Mouse (Mus musculus) embryonic facial prominence, embryonic 13.5 days (tissue): ENCODE results near the gene Gzmm. TPM values are rescaled to one million over a fixed set of nuclear protein-coding genes. Genes with fewer than 3 reads are reported as not detected.

ENCODE experiments used
- ATAC-seq: fragments of 200-750 bp; cut with Nextera tagmentation; 2 replicates; pipeline ENCODE4 v1.8.0; 2017; ENCODE audit warnings: low read depth; ENCODE audit not compliant: insufficient number of reproducible peaks, insufficient read depth, low FRiP score, low TSS enrichment
- H3K27ac ChIP-seq: fragments of 300-500 bp; sonication (generic); 2 replicates; pipeline ENCODE4 v1.5.1; 2015; ENCODE audit warnings: moderate library complexity, mild to moderate bottlenecking, inconsistent platforms
- H3K27me3 ChIP-seq: fragments of 300-500 bp; sonication (generic); 2 replicates; pipeline ENCODE4 v1.6.1; 2015; ENCODE audit warnings: mild to moderate bottlenecking, inconsistent platforms
- H3K36me3 ChIP-seq: fragments of 300-500 bp; sonication (generic); 2 replicates; pipeline ENCODE4 v1.6.1; 2015; ENCODE audit warnings: mild to moderate bottlenecking, inconsistent platforms
- H3K4me1 ChIP-seq: fragments of 300-500 bp; sonication (generic); 2 replicates; pipeline ENCODE4 v1.6.1; 2015; ENCODE audit warnings: inconsistent platforms
- H3K4me2 ChIP-seq: fragments of 300-500 bp; sonication (generic); 2 replicates; pipeline ENCODE4 v1.6.1; 2015; ENCODE audit warnings: moderate library complexity, mild to moderate bottlenecking, inconsistent platforms
- H3K4me3 ChIP-seq: fragments of 300-500 bp; sonication (generic); 2 replicates; pipeline ENCODE4 v1.5.1; 2015; ENCODE audit warnings: mild to moderate bottlenecking, inconsistent platforms
- H3K9ac ChIP-seq: fragments of 300-500 bp; sonication (generic); 2 replicates; pipeline ENCODE4 v1.6.1; 2015; ENCODE audit warnings: mild to moderate bottlenecking, inconsistent platforms
- H3K9me3 ChIP-seq: fragments of 300-500 bp; sonication (generic); 2 replicates; pipeline ENCODE4 v1.6.1; 2016; ENCODE audit warnings: inconsistent platforms
- WGBS: fragments of 180-500 bp; shearing (Covaris S2); methylation state at CpG from one replicate; pipeline ENCODE4 v1.1.7; 2015; ENCODE audit warnings: mixed read lengths; 5-methylcytosine and 5-hydroxymethylcytosine counted together
- polyA plus RNA-seq: library from polyadenylated mRNA; unstranded; fragments of >200 nt; fragmentation: Nextera tagmentation; extraction: Ambion mirVana; gene quantifications from 2 replicates; pipeline ENCODE4 v1.2.1, GENCODE M21; 2015

Gzmm gene
- polyA plus RNA-seq, 1 experiment from 2014 or later, result 0.84 TPM

GRCm38 (mm10) chr10:79668771-79669575, 19.8 kb upstream of the Gzmm start, which contains the start of gene Tpgs1:
TSS of gene Tpgs1 (plus strand) at chr10:79669369.
- H3K4me1 ChIP-seq, result peaks cover 13% of the 10 kb centered on the region
- no peaks in the 10 kb centered on the region for H3K9me3 ChIP-seq
- peak within 1 kb of the TSS; percentile 88 for H3K9ac ChIP-seq
- peak within 1 kb of the TSS; percentile 97 for H3K4me3 ChIP-seq
- H3K4me2 ChIP-seq, result peak within 1 kb of the TSS; percentile 96
- peak; percentile 65; the same call in 1 of the 2 replicates for ATAC-seq
- under 1% methylated on average over 45 of the region's 45 CpGs for WGBS
- H3K27me3 ChIP-seq, result no peaks in the 10 kb centered on the region; the same call in 1 of the 2 replicates
- H3K27ac ChIP-seq, result peak within 1 kb of the TSS; percentile 93
- peaks cover 18% of the 10 kb centered on the region for H3K36me3 ChIP-seq

- WGBS, result under 1% methylated on average over 47 of the region's 47 CpGs
- Histone ChIP-seq H3K4me1 (peaks cover 13% of the 10 kb centered on the region), H3K4me2 (peak overlapping the region; percentile 96), H3K27me3 (no peaks in the 10 kb centered on the region; the same call in 1 of the 2 replicates), H3K4me3 (peak overlapping the region; percentile 97), H3K9me3 (no peaks in the 10 kb centered on the region), H3K9ac (peak overlapping the region; percentile 88), H3K36me3 (peaks cover 23% of the 10 kb centered on the region), H3K27ac (peak overlapping the region; percentile 93)
- peak; percentile 44 for ATAC-seq
These were observed 19.2 kb upstream of the Gzmm start for GRCm38 (mm10) chr10:79669576-79670057.

GRCm38 (mm10) chr10:79670071-79670888, 18.5 kb upstream of the Gzmm start:
- H3K27me3 ChIP-seq, result no peaks in the 10 kb centered on the region; the same call in 1 of the 2 replicates
- ATAC-seq, result no peak
- WGBS, result 37% methylated on average over 15 of the region's 15 CpGs
- peaks cover 27% of the 10 kb centered on the region for H3K36me3 ChIP-seq
- peaks cover 13% of the 10 kb centered on the region for H3K4me1 ChIP-seq
- peak overlapping the region; percentile 96 for H3K4me2 ChIP-seq
- no peaks in the 10 kb centered on the region for H3K9me3 ChIP-seq
- peak overlapping the region; percentile 93 for H3K27ac ChIP-seq
- H3K4me3 ChIP-seq, result peak overlapping the region; percentile 97
- peak overlapping the region; percentile 88 for H3K9ac ChIP-seq

GRCm38 (mm10) chr10:79671396-79672087, 17.3 kb upstream of the Gzmm start:
- Histone ChIP-seq H3K4me1 (peaks cover 13% of the 10 kb centered on the region), H3K9ac (no peak overlapping the region), H3K4me3 (no peak overlapping the region), H3K9me3 (no peaks in the 10 kb centered on the region), H3K27me3 (no peaks in the 10 kb centered on the region; the same call in 1 of the 2 replicates), H3K36me3 (peaks cover 40% of the 10 kb centered on the region), H3K4me2 (no peak overlapping the region), H3K27ac (no peak overlapping the region)
- 87% methylated on average over 6 of the region's 6 CpGs for WGBS
- ATAC-seq, result no peak

- H3K4me1 ChIP-seq, result peaks cover 13% of the 10 kb centered on the region
These were observed 16.7 kb upstream of the Gzmm start for GRCm38 (mm10) chr10:79672088-79672455.

GRCm38 (mm10) chr10:79673054-79673453, 15.8 kb upstream of the Gzmm start:
- no peaks in the 10 kb centered on the region for H3K9me3 ChIP-seq
- no peak overlapping the region for H3K9ac ChIP-seq
- H3K4me2 ChIP-seq, result no peak overlapping the region
- H3K27ac ChIP-seq, result no peak overlapping the region
- peaks cover 13% of the 10 kb centered on the region for H3K4me1 ChIP-seq
- no peaks in the 10 kb centered on the region for H3K27me3 ChIP-seq
- H3K4me3 ChIP-seq, result no peak overlapping the region
- peaks cover 44% of the 10 kb centered on the region for H3K36me3 ChIP-seq
- ATAC-seq, result no peak
- 87% methylated on average over 3 of the region's 3 CpGs for WGBS

More at GRCm38 (mm10) chr10:79672088-79672455, 16.7 kb upstream of the Gzmm start:
- H3K4me2 ChIP-seq, result no peak overlapping the region
- ATAC-seq, result no peak
- WGBS, result 71% methylated on average over 3 of the region's 3 CpGs
- H3K9me3 ChIP-seq, result no peaks in the 10 kb centered on the region
- no peaks in the 10 kb centered on the region for H3K27me3 ChIP-seq
- H3K36me3 ChIP-seq, result peaks cover 44% of the 10 kb centered on the region
- H3K27ac ChIP-seq, result no peak overlapping the region
- H3K9ac ChIP-seq, result no peak overlapping the region
- no peak overlapping the region for H3K4me3 ChIP-seq

- 53% methylated on average over 44 of the region's 44 CpGs for WGBS
- H3K27ac ChIP-seq, result no peak overlapping the region
These were observed 13.3 kb upstream of the Gzmm start for GRCm38 (mm10) chr10:79675346-79676035.

GRCm38 (mm10) chr10:79680606-79681495, 8.0 kb upstream of the Gzmm start:
- H3K4me1 ChIP-seq, result peaks cover 22% of the 10 kb centered on the region
- H3K4me3 ChIP-seq, result peak overlapping the region; percentile 89
- H3K27ac ChIP-seq, result peak overlapping the region; percentile 84
- peak overlapping the region; percentile 90 for H3K9ac ChIP-seq
- 35% methylated on average over 11 of the region's 11 CpGs for WGBS
- peaks cover 32% of the 10 kb centered on the region for H3K36me3 ChIP-seq
- H3K4me2 ChIP-seq, result peak overlapping the region; percentile 93
- ATAC-seq, result peak; percentile 7; the same call in 1 of the 2 replicates
- H3K9me3 ChIP-seq, result no peaks in the 10 kb centered on the region
- H3K27me3 ChIP-seq, result no peaks in the 10 kb centered on the region

More at GRCm38 (mm10) chr10:79675346-79676035, 13.3 kb upstream of the Gzmm start:
- Histone ChIP-seq H3K27me3 (no peaks in the 10 kb centered on the region), H3K36me3 (peaks cover 44% of the 10 kb centered on the region), H3K9ac (no peak overlapping the region), H3K4me3 (no peak overlapping the region), H3K4me1 (peaks cover 8% of the 10 kb centered on the region), H3K9me3 (no peaks in the 10 kb centered on the region), H3K4me2 (no peak overlapping the region)
- 0 out of 2 replicates have a peak, but pooled peaks have one; percentile 30 for ATAC-seq

GRCm38 (mm10) chr10:79681591-79682245, 7.1 kb upstream of the Gzmm start, which contains the start of gene Cdc34:
TSS of gene Cdc34 (plus strand) at chr10:79682195.
- WGBS, result under 1% methylated on average over 78 of the region's 84 CpGs
- no peaks in the 10 kb centered on the region for H3K27me3 ChIP-seq
- ATAC-seq, result peak; percentile 89
- H3K9me3 ChIP-seq, result no peaks in the 10 kb centered on the region
- peak within 1 kb of the TSS; percentile 93 for H3K4me2 ChIP-seq
- peaks cover 32% of the 10 kb centered on the region for H3K36me3 ChIP-seq
- H3K4me3 ChIP-seq, result peak within 1 kb of the TSS; percentile 89
- peaks cover 22% of the 10 kb centered on the region for H3K4me1 ChIP-seq
- H3K9ac ChIP-seq, result peak within 1 kb of the TSS; percentile 90
- peak within 1 kb of the TSS; percentile 84 for H3K27ac ChIP-seq
